Mouse (Mus musculus) bone marrow macrophage, adult 2 months (primary cell): ENCODE measurements around the gene Ebf1.

ENCODE experiments used
- CTCF ChIP-seq: IDR thresholded peaks from 2 replicates; pipeline ENCODE4 v1.5.1; 2012; ENCODE audit warnings: low read depth, mild to moderate bottlenecking, low read length, moderate library complexity
- POLR2A ChIP-seq: IDR thresholded peaks from 2 replicates; pipeline ENCODE4 v1.6.1; 2012; ENCODE audit warnings: mild to moderate bottlenecking, low read depth, low read length, borderline replicate concordance

GRCm38 (mm10) chr11:44976254-44976802 is 359.2 kb downstream of the Ebf1 start:
- no peak for TF ChIP-seq CTCF
- no peak for TF ChIP-seq POLR2A
